Mouse (Mus musculus) liver, embryonic 13.5 days (tissue): ENCODE measurements around the gene Cc2d2b. TPM values are rescaled to one million over a fixed set of nuclear protein-coding genes. Genes with fewer than 3 reads are reported as not detected.

Experiments used
- ATAC-seq: fragments of 200-750 bp; cut with Nextera tagmentation; 2 replicates; pipeline ENCODE4 v1.8.0; 2017; ENCODE audit warnings: low read depth, mild to moderate bottlenecking, moderate number of reproducible peaks, moderate library complexity
- DNase-seq: peaks from one replicate; pipeline ENCODE4 v3.0.0; 2022
- H3K27ac ChIP-seq: fragments of 300-500 bp; sonication (generic); 2 replicates; pipeline ENCODE4 v1.5.1; 2015; ENCODE audit warnings: moderate library complexity, mild to moderate bottlenecking, inconsistent platforms
- H3K27me3 ChIP-seq: fragments of 300-500 bp; sonication (generic); 2 replicates; pipeline ENCODE4 v1.6.1; 2015; ENCODE audit warnings: mild to moderate bottlenecking, inconsistent platforms
- H3K36me3 ChIP-seq: fragments of 300-500 bp; sonication (generic); 2 replicates; pipeline ENCODE4 v1.6.1; 2015; ENCODE audit warnings: mild to moderate bottlenecking, inconsistent platforms
- H3K4me1 ChIP-seq: fragments of 300-500 bp; sonication (generic); replicated peaks from 2 replicates; pipeline ENCODE4 v1.6.1; 2015; ENCODE audit warnings: inconsistent platforms
- H3K4me2 ChIP-seq: fragments of 300-500 bp; sonication (generic); 2 replicates; pipeline ENCODE4 v1.6.1; 2015; ENCODE audit warnings: inconsistent platforms, mild to moderate bottlenecking, moderate library complexity
- H3K4me3 ChIP-seq: fragments of 300-500 bp; sonication (generic); replicated peaks from 2 replicates; pipeline ENCODE4 v1.5.1; 2015; ENCODE audit warnings: mild to moderate bottlenecking, inconsistent platforms
- H3K9ac ChIP-seq: fragments of 300-500 bp; sonication (generic); 2 replicates; pipeline ENCODE4 v1.6.1; 2015; ENCODE audit warnings: mild to moderate bottlenecking, inconsistent platforms
- H3K9me3 ChIP-seq: fragments of 300-500 bp; sonication (generic); replicated peaks from 2 replicates; pipeline ENCODE4 v1.6.1; 2016; ENCODE audit warnings: inconsistent platforms
- WGBS: fragments of 180-500 bp; shearing (Covaris S2); methylation state at CpG from one replicate; pipeline ENCODE4 v1.1.7; 2015; ENCODE audit not compliant: insufficient replicate concordance; 5-methylcytosine and 5-hydroxymethylcytosine counted together
- polyA plus RNA-seq: library from polyadenylated mRNA; unstranded; fragments of >200 nt; fragmentation: Nextera tagmentation; extraction: Ambion mirVana; gene quantifications from 2 replicates; pipeline ENCODE4 v1.2.1, GENCODE M21; 2015

Cc2d2b gene
- polyA plus RNA-seq = 1.3 and 1.7 TPM in 2 replicates

- 66% methylated on average over 16 of the region's 17 CpGs for WGBS
- Histone ChIP-seq H3K27ac (no peak within 1 kb of the TSS), H3K27me3 (no peaks in the 10 kb centered on the region), H3K4me3 (no peak within 1 kb of the TSS), H3K9ac (no peak within 1 kb of the TSS), H3K36me3 (no peaks in the 10 kb centered on the region), H3K4me2 (no peak within 1 kb of the TSS), H3K9me3 (no peaks in the 10 kb centered on the region), H3K4me1 (no peaks in the 10 kb centered on the region)
- DNase-seq (no peak), ATAC-seq (no peak)
Observed at GRCm38 (mm10) chr19:40748559-40748958, at the start of gene Cc2d2b. Gene Cc2d2b, plus strand, starts transcription at chr19:40748753.

GRCm38 (mm10) chr19:40699816-40700215 lies 48.7 kb upstream of the Cc2d2b start:
- H3K9ac ChIP-seq = no peak overlapping the region
- WGBS = 66% methylated on average over 5 of the region's 5 CpGs
- no peak for DNase-seq
- H3K4me1 ChIP-seq = no peaks in the 10 kb centered on the region
- no peaks in the 10 kb centered on the region for H3K27me3 ChIP-seq
- no peak overlapping the region for H3K27ac ChIP-seq
- no peak overlapping the region for H3K4me2 ChIP-seq
- ATAC-seq = no peak
- no peak overlapping the region for H3K4me3 ChIP-seq
- no peaks in the 10 kb centered on the region for H3K36me3 ChIP-seq
- no peaks in the 10 kb centered on the region for H3K9me3 ChIP-seq

GRCm38 (mm10) chr19:40702406-40702805 lies 46.1 kb upstream of the Cc2d2b start:
- 45% methylated on average over 4 of the region's 4 CpGs for WGBS
- H3K27me3 ChIP-seq = no peaks in the 10 kb centered on the region
- no peaks in the 10 kb centered on the region for H3K9me3 ChIP-seq
- H3K4me2 ChIP-seq = no peak overlapping the region
- no peak overlapping the region for H3K9ac ChIP-seq
- H3K4me1 ChIP-seq = no peaks in the 10 kb centered on the region
- DNase-seq = no peak
- H3K4me3 ChIP-seq = no peak overlapping the region
- H3K36me3 ChIP-seq = no peaks in the 10 kb centered on the region
- ATAC-seq = no peak
- no peak overlapping the region for H3K27ac ChIP-seq

GRCm38 (mm10) chr19:40712889-40713628 lies 35.5 kb upstream of the Cc2d2b start:
- DNase-seq (no peak), ATAC-seq (no peak)
- H3K27me3 ChIP-seq = no peaks in the 10 kb centered on the region
- no peak overlapping the region for H3K4me2 ChIP-seq
- H3K36me3 ChIP-seq = no peaks in the 10 kb centered on the region
- H3K9ac ChIP-seq = no peak overlapping the region
- no peak overlapping the region for H3K4me3 ChIP-seq
- no peak overlapping the region for H3K27ac ChIP-seq
- 72% methylated on average over 16 of the region's 16 CpGs for WGBS
- H3K9me3 ChIP-seq = no peaks in the 10 kb centered on the region
- peaks cover 2% of the 10 kb centered on the region; the same call in 1 of the 2 replicates for H3K4me1 ChIP-seq

GRCm38 (mm10) chr19:40714700-40715099 lies 33.9 kb upstream of the Cc2d2b start:
- Histone ChIP-seq H3K4me1 (no peaks in the 10 kb centered on the region), H3K4me3 (no peak overlapping the region), H3K4me2 (no peak overlapping the region), H3K27me3 (no peaks in the 10 kb centered on the region), H3K36me3 (no peaks in the 10 kb centered on the region), H3K27ac (no peak overlapping the region), H3K9ac (no peak overlapping the region), H3K9me3 (no peaks in the 10 kb centered on the region)
- ATAC-seq (no peak), DNase-seq (no peak)
- WGBS = 69% methylated on average over 5 of the region's 5 CpGs

GRCm38 (mm10) chr19:40716981-40717380 lies 31.6 kb upstream of the Cc2d2b start:
- Histone ChIP-seq H3K27ac (no peak overlapping the region), H3K36me3 (no peaks in the 10 kb centered on the region), H3K4me3 (no peak overlapping the region), H3K9me3 (no peaks in the 10 kb centered on the region), H3K27me3 (no peaks in the 10 kb centered on the region), H3K4me1 (no peaks in the 10 kb centered on the region), H3K9ac (no peak overlapping the region), H3K4me2 (no peak overlapping the region)
- 65% methylated on average over 6 of the region's 6 CpGs for WGBS
- DNase-seq (no peak), ATAC-seq (no peak)

GRCm38 (mm10) chr19:40719439-40720105 lies 29.0 kb upstream of the Cc2d2b start:
- Histone ChIP-seq H3K4me3 (no peak overlapping the region), H3K27ac (no peak overlapping the region), H3K4me2 (no peak overlapping the region), H3K4me1 (no peaks in the 10 kb centered on the region), H3K36me3 (no peaks in the 10 kb centered on the region), H3K27me3 (no peaks in the 10 kb centered on the region), H3K9me3 (no peaks in the 10 kb centered on the region), H3K9ac (no peak overlapping the region)
- ATAC-seq (no peak), DNase-seq (no peak)
- 45% methylated on average over 11 of the region's 11 CpGs for WGBS

- no peaks in the 10 kb centered on the region for H3K9me3 ChIP-seq
- H3K4me3 ChIP-seq = no peak overlapping the region
- H3K4me1 ChIP-seq = no peaks in the 10 kb centered on the region
- no peak for ATAC-seq
- DNase-seq = no peak
- 81% methylated on average over 12 of the region's 12 CpGs for WGBS
- no peak overlapping the region for H3K4me2 ChIP-seq
- H3K9ac ChIP-seq = no peak overlapping the region
- H3K36me3 ChIP-seq = no peaks in the 10 kb centered on the region
- no peak overlapping the region for H3K27ac ChIP-seq
- no peaks in the 10 kb centered on the region for H3K27me3 ChIP-seq
Observed at GRCm38 (mm10) chr19:40720381-40720780, 28.2 kb upstream of the Cc2d2b start.

GRCm38 (mm10) chr19:40722137-40723038 lies 26.2 kb upstream of the Cc2d2b start:
- Histone ChIP-seq H3K27ac (no peak overlapping the region), H3K4me1 (no peaks in the 10 kb centered on the region), H3K27me3 (no peaks in the 10 kb centered on the region), H3K36me3 (no peaks in the 10 kb centered on the region), H3K9me3 (no peaks in the 10 kb centered on the region), H3K4me2 (no peak overlapping the region), H3K4me3 (no peak overlapping the region), H3K9ac (no peak overlapping the region)
- DNase-seq (no peak), ATAC-seq (no peak)
- WGBS = 51% methylated on average over 11 of the region's 11 CpGs

GRCm38 (mm10) chr19:40723516-40723915 lies 25.0 kb upstream of the Cc2d2b start:
- ATAC-seq (no peak), DNase-seq (no peak)
- H3K4me2 ChIP-seq = no peak overlapping the region
- H3K9ac ChIP-seq = no peak overlapping the region
- no peaks in the 10 kb centered on the region for H3K9me3 ChIP-seq
- no peaks in the 10 kb centered on the region for H3K27me3 ChIP-seq
- H3K4me1 ChIP-seq = no peaks in the 10 kb centered on the region; the same call in 1 of the 2 replicates
- H3K27ac ChIP-seq = no peak overlapping the region
- no peaks in the 10 kb centered on the region for H3K36me3 ChIP-seq
- H3K4me3 ChIP-seq = no peak overlapping the region
- 52% methylated on average over 10 of the region's 10 CpGs for WGBS

GRCm38 (mm10) chr19:40726148-40726547 lies 22.4 kb upstream of the Cc2d2b start:
- no peak overlapping the region for H3K4me2 ChIP-seq
- no peaks in the 10 kb centered on the region for H3K27me3 ChIP-seq
- WGBS = 69% methylated on average over 4 of the region's 4 CpGs
- ATAC-seq (no peak), DNase-seq (no peak)
- H3K4me3 ChIP-seq = no peak overlapping the region
- no peaks in the 10 kb centered on the region for H3K9me3 ChIP-seq
- no peak overlapping the region for H3K27ac ChIP-seq
- no peaks in the 10 kb centered on the region for H3K36me3 ChIP-seq
- H3K9ac ChIP-seq = no peak overlapping the region
- no peaks in the 10 kb centered on the region; the same call in 1 of the 2 replicates for H3K4me1 ChIP-seq
